Mouse (Mus musculus) embryonic facial prominence, embryonic 14.5 days (tissue): ENCODE data around the gene Defb23. TPM values are rescaled to one million over a fixed set of nuclear protein-coding genes. Genes with fewer than 3 reads are reported as not detected.
A peak's percentile ranks its signal among the peaks of the same experiment; 100 is the strongest.

Experiments
- ATAC-seq: fragments of 200-750 bp; cut with Nextera tagmentation; 2 replicates; pipeline ENCODE4 v1.8.0; 2017; ENCODE audit warnings: low read depth, moderate number of reproducible peaks, moderate TSS enrichment
- DNase-seq: peaks from one replicate; pipeline ENCODE4 v3.0.0-alpha.2; 2015; ENCODE audit warnings: low spot score
- H3K27ac ChIP-seq: fragments of 300-500 bp; sonication (generic); replicated peaks from 2 replicates; pipeline ENCODE4 v1.5.1; 2014; ENCODE audit warnings: low read depth, mild to moderate bottlenecking, low read length, moderate library complexity
- H3K27me3 ChIP-seq: fragments of 300-500 bp; sonication (generic); replicated peaks from 2 replicates; pipeline ENCODE4 v1.6.1; 2014; ENCODE audit warnings: low read length; ENCODE audit not compliant: control insufficient read depth, insufficient read depth
- H3K36me3 ChIP-seq: fragments of 300-500 bp; sonication (generic); 2 replicates; pipeline ENCODE4 v1.6.1; 2014; ENCODE audit warnings: low read length, mixed read lengths; ENCODE audit not compliant: control insufficient read depth, insufficient read depth
- H3K4me1 ChIP-seq: fragments of 300-500 bp; sonication (generic); 2 replicates; pipeline ENCODE4 v1.6.1; 2014; ENCODE audit warnings: antibody characterized with exemption, low read length; ENCODE audit not compliant: control insufficient read depth, insufficient read depth
- H3K4me2 ChIP-seq: fragments of 300-500 bp; sonication (generic); 2 replicates; pipeline ENCODE4 v1.6.1; 2014; ENCODE audit warnings: low read depth, mild to moderate bottlenecking, low read length, moderate library complexity, mixed read lengths
- H3K4me3 ChIP-seq: fragments of 300-500 bp; sonication (generic); 2 replicates; pipeline ENCODE4 v1.5.1; 2014; ENCODE audit warnings: low read depth, mild to moderate bottlenecking, low read length
- H3K9ac ChIP-seq: fragments of 300-500 bp; sonication (generic); 2 replicates; pipeline ENCODE4 v1.6.1; 2014; ENCODE audit warnings: low read depth, mild to moderate bottlenecking, low read length, moderate library complexity, mixed read lengths
- H3K9me3 ChIP-seq: fragments of 300-500 bp; sonication (generic); 2 replicates; pipeline ENCODE4 v1.6.1; 2016; ENCODE audit warnings: low read length; ENCODE audit not compliant: control insufficient read depth
- WGBS: fragments of 180-500 bp; shearing (Covaris S2); extraction: QIAGEN DNeasy Blood & Tissue Kit; methylation state at CpG from one replicate; pipeline ENCODE4 v1.1.7; 2014; 5-methylcytosine and 5-hydroxymethylcytosine counted together
- polyA plus RNA-seq: library from polyadenylated mRNA; unstranded; fragments of >200 nt; fragmentation: Nextera tagmentation; extraction: Ambion mirVana; gene quantifications from 2 replicates; pipeline ENCODE4 v1.2.1, GENCODE M21; 2014

The Defb23 gene
- polyA plus RNA-seq, 1 experiment from 2014 or later, result not detected

GRCm38 (mm10) chr2:152427493-152427892 is 36.9 kb downstream of the Defb23 start:
- DNase-seq (peak; percentile 69), ATAC-seq (peak; percentile 65)
- 0 out of 2 replicates have a peak overlapping the region, but pooled peaks have one; percentile 30 for H3K9ac ChIP-seq
- H3K4me1 ChIP-seq, result 0 out of 2 replicates have a peak, but pooled peaks cover 3% of the 10 kb centered on the region
- peak overlapping the region; percentile 43 for H3K4me2 ChIP-seq
- H3K4me3 ChIP-seq, result peak overlapping the region; percentile 7; the same call in 1 of the 2 replicates
- no peaks in the 10 kb centered on the region for H3K27me3 ChIP-seq
- no peaks in the 10 kb centered on the region for H3K36me3 ChIP-seq
- 4% methylated on average over 12 of the region's 12 CpGs for WGBS
- H3K9me3 ChIP-seq, result peaks cover 3% of the 10 kb centered on the region; the same call in 1 of the 2 replicates
- no peak overlapping the region for H3K27ac ChIP-seq

- peak overlapping the region; percentile 97; the same call in 1 of the 2 replicates for H3K9ac ChIP-seq
Measured at GRCm38 (mm10) chr2:152415786-152416185, 48.6 kb downstream of the Defb23 start.

GRCm38 (mm10) chr2:152415287-152415686 is 49.1 kb downstream of the Defb23 start, which contains the start of gene 6820408C15Rik:
Gene 6820408C15Rik (plus strand): TSS chr2:152415587.
- 22% methylated on average over 4 of the region's 4 CpGs for WGBS
- Histone ChIP-seq H3K9ac (peak within 1 kb of the TSS; percentile 97), H3K27me3 (no peaks in the 10 kb centered on the region), H3K4me2 (peak within 1 kb of the TSS; percentile 93), H3K9me3 (peaks cover 7% of the 10 kb centered on the region), H3K36me3 (no peaks in the 10 kb centered on the region), H3K27ac (peak within 1 kb of the TSS; percentile 95), H3K4me1 (peaks cover 20% of the 10 kb centered on the region), H3K4me3 (peak within 1 kb of the TSS; percentile 95)
- no peak for ATAC-seq
- DNase-seq, result no peak

More at GRCm38 (mm10) chr2:152415786-152416185, 48.6 kb downstream of the Defb23 start:
- WGBS, result 89% methylated on average over 3 of the region's 3 CpGs
- peaks cover 7% of the 10 kb centered on the region for H3K9me3 ChIP-seq
- peaks cover 16% of the 10 kb centered on the region for H3K4me1 ChIP-seq
- no peak for DNase-seq
- no peaks in the 10 kb centered on the region for H3K27me3 ChIP-seq
- H3K4me3 ChIP-seq, result peak overlapping the region; percentile 95
- peak overlapping the region; percentile 95 for H3K27ac ChIP-seq
- peak overlapping the region; percentile 93 for H3K4me2 ChIP-seq
- no peaks in the 10 kb centered on the region for H3K36me3 ChIP-seq
- no peak for ATAC-seq

GRCm38 (mm10) chr2:152414591-152415165 is 49.7 kb downstream of the Defb23 start, which contains the start of gene Zcchc3:
Gene Zcchc3 (minus strand): TSS chr2:152415027.
- Histone ChIP-seq H3K4me2 (peak within 1 kb of the TSS; percentile 93), H3K27ac (peak within 1 kb of the TSS; percentile 95), H3K27me3 (no peaks in the 10 kb centered on the region), H3K9ac (peak within 1 kb of the TSS; percentile 97), H3K4me3 (peak within 1 kb of the TSS; percentile 95), H3K36me3 (no peaks in the 10 kb centered on the region), H3K4me1 (peaks cover 26% of the 10 kb centered on the region), H3K9me3 (peaks cover 7% of the 10 kb centered on the region)
- ATAC-seq, result peak; percentile 90
- DNase-seq, result peak; percentile 97
- whole genome bisulfite sequencing, result under 1% methylated on average over 48 of the region's 65 CpGs

GRCm38 (mm10) chr2:152413765-152414584 is 50.4 kb downstream of the Defb23 start:
- Histone ChIP-seq H3K9me3 (peaks cover 7% of the 10 kb centered on the region), H3K4me3 (peak overlapping the region; percentile 95), H3K9ac (peak overlapping the region; percentile 97), H3K27me3 (no peaks in the 10 kb centered on the region), H3K36me3 (no peaks in the 10 kb centered on the region), H3K27ac (peak overlapping the region; percentile 95), H3K4me1 (peaks cover 30% of the 10 kb centered on the region), H3K4me2 (peak overlapping the region; percentile 93)
- DNase-seq (peak; percentile 23), ATAC-seq (no peak)
- 3% methylated on average over 38 of the region's 86 CpGs for WGBS

- peaks cover 30% of the 10 kb centered on the region for H3K4me1 ChIP-seq
- no peak for ATAC-seq
- peak overlapping the region; percentile 93 for H3K4me2 ChIP-seq
- H3K36me3 ChIP-seq, result no peaks in the 10 kb centered on the region
- H3K9ac ChIP-seq, result peak overlapping the region; percentile 97
- 1% methylated on average over 20 of the region's 21 CpGs for WGBS
- H3K4me3 ChIP-seq, result peak overlapping the region; percentile 95
- H3K27me3 ChIP-seq, result no peaks in the 10 kb centered on the region
- peaks cover 7% of the 10 kb centered on the region for H3K9me3 ChIP-seq
- H3K27ac ChIP-seq, result peak overlapping the region; percentile 95
- no peak for DNase-seq
Measured at GRCm38 (mm10) chr2:152413158-152413764, 51.2 kb downstream of the Defb23 start.

GRCm38 (mm10) chr2:152412526-152413157 is 51.8 kb downstream of the Defb23 start:
- Histone ChIP-seq H3K4me3 (peak overlapping the region; percentile 95), H3K9ac (peak overlapping the region; percentile 97), H3K4me2 (peak overlapping the region; percentile 93), H3K4me1 (peaks cover 30% of the 10 kb centered on the region), H3K36me3 (no peaks in the 10 kb centered on the region), H3K27me3 (no peaks in the 10 kb centered on the region), H3K27ac (peak overlapping the region; percentile 95), H3K9me3 (peaks cover 7% of the 10 kb centered on the region)
- WGBS, result 3% methylated on average over 15 of the region's 15 CpGs
- DNase-seq, result peak; percentile 57
- no peak for ATAC-seq

GRCm38 (mm10) chr2:152411471-152411870 is 52.9 kb downstream of the Defb23 start:
- Histone ChIP-seq H3K4me3 (peak overlapping the region; percentile 95), H3K36me3 (no peaks in the 10 kb centered on the region), H3K9me3 (peaks cover 7% of the 10 kb centered on the region), H3K9ac (peak overlapping the region; percentile 97), H3K4me1 (peaks cover 30% of the 10 kb centered on the region), H3K27me3 (no peaks in the 10 kb centered on the region), H3K27ac (peak overlapping the region; percentile 95), H3K4me2 (peak overlapping the region; percentile 93)
- 6% methylated on average over 7 of the region's 7 CpGs for WGBS
- no peak for ATAC-seq
- DNase-seq, result no peak
